Mouse (Mus musculus): ENCODE data around the gene Gm10570. TPM values are rescaled to one million over a fixed set of nuclear protein-coding genes. Genes with fewer than 3 reads are reported as not detected.

The Gm10570 gene
- 0.92 and 1.3 TPM in 2 replicates for polyA plus RNA-seq (2015; fragmentation: Nextera tagmentation; extraction: Ambion mirVana)

- peak; percentile 72 for ATAC-seq
- Histone ChIP-seq H3K9me3 (ENCODE audit: control insufficient read depth, low read length) (no peaks in the 10 kb centered on the region), H3K4me2 (ENCODE audit: low read length) (peak within 1 kb of the TSS; percentile 89), H3K27me3 (replicated peaks; ENCODE audit: control insufficient read depth, insufficient read depth, low read length) (0 out of 2 replicates have a peak, but pooled peaks cover 7% of the 10 kb centered on the region), H3K27ac (ENCODE audit: low read length) (0 out of 2 replicates have a peak within 1 kb of the TSS, but pooled peaks have one; percentile 16), H3K4me3 (replicated peaks; ENCODE audit: low read length) (peak within 1 kb of the TSS; percentile 65), H3K36me3 (ENCODE audit: control insufficient read depth, insufficient read depth) (no peaks in the 10 kb centered on the region), H3K9ac (replicated peaks; ENCODE audit: low read depth, low read length) (peak within 1 kb of the TSS; percentile 62), H3K4me1 (replicated peaks; ENCODE audit: control insufficient read depth, insufficient read depth, low read length) (peaks cover 12% of the 10 kb centered on the region)
- WGBS: under 1% methylated on average over 52 of the region's 52 CpGs
Observed at GRCm38 (mm10) chr4:130308231-130309081, at the start of gene Gm10570, which contains the start of gene Fabp3. Gene Gm10570, minus strand, starts transcription at chr4:130308674. Gene Fabp3, plus strand, starts transcription at chr4:130308595.

- Histone ChIP-seq H3K4me1 (replicated peaks; ENCODE audit: control insufficient read depth, insufficient read depth, low read length) (peaks cover 18% of the 10 kb centered on the region), H3K9ac (replicated peaks; ENCODE audit: low read depth, low read length) (no peak overlapping the region), H3K9me3 (ENCODE audit: control insufficient read depth, low read length) (no peaks in the 10 kb centered on the region), H3K36me3 (ENCODE audit: control insufficient read depth, insufficient read depth) (peaks cover 3% of the 10 kb centered on the region), H3K4me3 (replicated peaks; ENCODE audit: low read length) (no peak overlapping the region), H3K27me3 (replicated peaks; ENCODE audit: control insufficient read depth, insufficient read depth, low read length) (no peaks in the 10 kb centered on the region), H3K4me2 (ENCODE audit: low read length) (no peak overlapping the region), H3K27ac (ENCODE audit: low read length) (no peak overlapping the region)
- ATAC-seq: no peak
Observed at GRCm38 (mm10) chr4:130357946-130358345, 49.5 kb upstream of the Gm10570 start.

GRCm38 (mm10) chr4:130352588-130352987, 44.1 kb upstream of the Gm10570 start:
- no peak overlapping the region for H3K9ac ChIP-seq (replicated peaks; ENCODE audit: low read depth, low read length)
- H3K36me3 ChIP-seq (ENCODE audit: control insufficient read depth, insufficient read depth): peaks cover 8% of the 10 kb centered on the region
- no peak overlapping the region for H3K4me3 ChIP-seq (replicated peaks; ENCODE audit: low read length)
- no peaks in the 10 kb centered on the region for H3K9me3 ChIP-seq (ENCODE audit: control insufficient read depth, low read length)
- no peak overlapping the region for H3K4me2 ChIP-seq (ENCODE audit: low read length)
- no peaks in the 10 kb centered on the region for H3K27me3 ChIP-seq (replicated peaks; ENCODE audit: control insufficient read depth, insufficient read depth, low read length)
- no peaks in the 10 kb centered on the region for H3K4me1 ChIP-seq (replicated peaks; ENCODE audit: control insufficient read depth, insufficient read depth, low read length)
- no peak for ATAC-seq
- no peak overlapping the region for H3K27ac ChIP-seq (ENCODE audit: low read length)
- WGBS: 95% methylated on average over 7 of the region's 7 CpGs

GRCm38 (mm10) chr4:130350690-130351422, 42.4 kb upstream of the Gm10570 start:
- H3K27me3 ChIP-seq (replicated peaks; ENCODE audit: control insufficient read depth, insufficient read depth, low read length): no peaks in the 10 kb centered on the region
- H3K4me1 ChIP-seq (replicated peaks; ENCODE audit: control insufficient read depth, insufficient read depth, low read length): no peaks in the 10 kb centered on the region
- ATAC-seq: no peak
- H3K36me3 ChIP-seq (ENCODE audit: control insufficient read depth, insufficient read depth): peaks cover 5% of the 10 kb centered on the region
- no peak overlapping the region for H3K4me2 ChIP-seq (ENCODE audit: low read length)
- H3K9me3 ChIP-seq (ENCODE audit: control insufficient read depth, low read length): no peaks in the 10 kb centered on the region
- no peak overlapping the region for H3K4me3 ChIP-seq (replicated peaks; ENCODE audit: low read length)
- H3K9ac ChIP-seq (replicated peaks; ENCODE audit: low read depth, low read length): no peak overlapping the region
- WGBS: 86% methylated on average over 16 of the region's 16 CpGs
- no peak overlapping the region for H3K27ac ChIP-seq (ENCODE audit: low read length)

- Histone ChIP-seq H3K4me3 (replicated peaks; ENCODE audit: low read length) (no peak overlapping the region), H3K27me3 (replicated peaks; ENCODE audit: control insufficient read depth, insufficient read depth, low read length) (no peaks in the 10 kb centered on the region), H3K4me2 (ENCODE audit: low read length) (no peak overlapping the region), H3K4me1 (replicated peaks; ENCODE audit: control insufficient read depth, insufficient read depth, low read length) (no peaks in the 10 kb centered on the region), H3K9ac (replicated peaks; ENCODE audit: low read depth, low read length) (no peak overlapping the region), H3K36me3 (ENCODE audit: control insufficient read depth, insufficient read depth) (peaks cover 5% of the 10 kb centered on the region), H3K9me3 (ENCODE audit: control insufficient read depth, low read length) (no peaks in the 10 kb centered on the region), H3K27ac (ENCODE audit: low read length) (no peak overlapping the region)
- WGBS: 92% methylated on average over 6 of the region's 6 CpGs
- no peak for ATAC-seq
Observed at GRCm38 (mm10) chr4:130349666-130350065, 41.2 kb upstream of the Gm10570 start.

- Histone ChIP-seq H3K9me3 (ENCODE audit: control insufficient read depth, low read length) (no peaks in the 10 kb centered on the region), H3K9ac (replicated peaks; ENCODE audit: low read depth, low read length) (no peak overlapping the region), H3K4me2 (ENCODE audit: low read length) (no peak overlapping the region), H3K27ac (ENCODE audit: low read length) (no peak overlapping the region), H3K4me1 (replicated peaks; ENCODE audit: control insufficient read depth, insufficient read depth, low read length) (no peaks in the 10 kb centered on the region), H3K4me3 (replicated peaks; ENCODE audit: low read length) (no peak overlapping the region), H3K27me3 (replicated peaks; ENCODE audit: control insufficient read depth, insufficient read depth, low read length) (no peaks in the 10 kb centered on the region), H3K36me3 (ENCODE audit: control insufficient read depth, insufficient read depth) (no peaks in the 10 kb centered on the region)
- ATAC-seq: no peak
- 23% methylated on average over 4 of the region's 4 CpGs for WGBS
Observed at GRCm38 (mm10) chr4:130341691-130342090, 33.2 kb upstream of the Gm10570 start.

- Histone ChIP-seq H3K4me3 (replicated peaks; ENCODE audit: low read length) (no peak overlapping the region), H3K27me3 (replicated peaks; ENCODE audit: control insufficient read depth, insufficient read depth, low read length) (no peaks in the 10 kb centered on the region), H3K9ac (replicated peaks; ENCODE audit: low read depth, low read length) (no peak overlapping the region), H3K27ac (ENCODE audit: low read length) (no peak overlapping the region), H3K4me2 (ENCODE audit: low read length) (no peak overlapping the region), H3K4me1 (replicated peaks; ENCODE audit: control insufficient read depth, insufficient read depth, low read length) (no peaks in the 10 kb centered on the region), H3K9me3 (ENCODE audit: control insufficient read depth, low read length) (no peaks in the 10 kb centered on the region), H3K36me3 (ENCODE audit: control insufficient read depth, insufficient read depth) (peaks cover 4% of the 10 kb centered on the region; the same call in 1 of the 2 replicates)
- no peak for ATAC-seq
- WGBS: 91% methylated on average over 5 of the region's 5 CpGs
Observed at GRCm38 (mm10) chr4:130335867-130336266, 27.4 kb upstream of the Gm10570 start.

GRCm38 (mm10) chr4:130327366-130327765, 18.9 kb upstream of the Gm10570 start:
- H3K4me2 ChIP-seq (ENCODE audit: low read length): no peak overlapping the region
- peaks cover 18% of the 10 kb centered on the region for H3K36me3 ChIP-seq (ENCODE audit: control insufficient read depth, insufficient read depth)
- no peaks in the 10 kb centered on the region for H3K9me3 ChIP-seq (ENCODE audit: control insufficient read depth, low read length)
- no peak overlapping the region for H3K9ac ChIP-seq (replicated peaks; ENCODE audit: low read depth, low read length)
- H3K4me1 ChIP-seq (replicated peaks; ENCODE audit: control insufficient read depth, insufficient read depth, low read length): no peaks in the 10 kb centered on the region
- H3K4me3 ChIP-seq (replicated peaks; ENCODE audit: low read length): no peak overlapping the region
- H3K27ac ChIP-seq (ENCODE audit: low read length): no peak overlapping the region
- 78% methylated on average over 9 of the region's 9 CpGs for WGBS
- ATAC-seq: no peak
- H3K27me3 ChIP-seq (replicated peaks; ENCODE audit: control insufficient read depth, insufficient read depth, low read length): no peaks in the 10 kb centered on the region

- Histone ChIP-seq H3K4me3 (replicated peaks; ENCODE audit: low read length) (no peak overlapping the region), H3K27ac (ENCODE audit: low read length) (no peak overlapping the region), H3K27me3 (replicated peaks; ENCODE audit: control insufficient read depth, insufficient read depth, low read length) (no peaks in the 10 kb centered on the region), H3K4me2 (ENCODE audit: low read length) (no peak overlapping the region), H3K9ac (replicated peaks; ENCODE audit: low read depth, low read length) (no peak overlapping the region), H3K36me3 (ENCODE audit: control insufficient read depth, insufficient read depth) (peaks cover 21% of the 10 kb centered on the region), H3K9me3 (ENCODE audit: control insufficient read depth, low read length) (no peaks in the 10 kb centered on the region), H3K4me1 (replicated peaks; ENCODE audit: control insufficient read depth, insufficient read depth, low read length) (no peaks in the 10 kb centered on the region)
- WGBS: 96% methylated on average over 2 of the region's 2 CpGs
- no peak for ATAC-seq
Observed at GRCm38 (mm10) chr4:130325446-130325845, 17.0 kb upstream of the Gm10570 start.

Measured in forebrain, embryonic 16.5 days (tissue).